Mouse (Mus musculus): ENCODE data around the gene Slc1a1.

DNA sequence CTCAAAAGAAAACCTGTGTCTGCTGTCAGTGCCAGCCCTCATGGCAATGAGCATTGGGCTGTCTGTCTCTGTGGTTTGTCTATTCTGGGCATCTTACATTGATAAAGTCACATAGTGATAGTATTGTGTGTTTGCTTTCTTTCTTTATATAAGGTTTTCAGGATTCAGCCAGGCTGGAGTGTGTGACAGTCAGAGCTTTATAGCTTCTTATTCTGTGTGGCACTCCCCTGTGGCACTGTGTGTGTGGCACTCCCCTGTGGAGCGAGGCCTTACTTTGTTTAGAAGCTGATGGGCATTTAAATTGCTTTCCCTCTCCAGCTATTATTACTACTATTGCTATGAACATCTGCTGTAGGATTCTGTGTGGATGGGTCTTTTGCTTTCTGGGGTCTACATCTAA is 30.7 kb downstream of the Slc1a1 start:
- TF ChIP-seq EP300 (IDR thresholded peaks at IDR 0.05; ENCODE audit: low read depth) (no peak), CTCF (IDR thresholded peaks at IDR 0.05; ENCODE audit: low read depth) (no peak)

All from heart, postnatal 0 days (tissue).